Mouse (Mus musculus) cerebellum, postnatal 10 days (tissue): Measurements from ENCODE around the gene Cldn2.
A peak's percentile ranks its signal among the peaks of the same experiment; 100 is the strongest.

Experiments used
- DNase-seq, 2 experiments: peaks; one replicate each; pipeline ENCODE4 v3.0.0; 2021; ENCODE audit warnings: mixed read lengths in 2 of 2

Gene Cldn2

GRCm38 (mm10) chrX:139808085-139808484 lies 7.5 kb downstream of the Cldn2 start:
- DNase-seq: peak; percentile 76 to 83

DNA sequence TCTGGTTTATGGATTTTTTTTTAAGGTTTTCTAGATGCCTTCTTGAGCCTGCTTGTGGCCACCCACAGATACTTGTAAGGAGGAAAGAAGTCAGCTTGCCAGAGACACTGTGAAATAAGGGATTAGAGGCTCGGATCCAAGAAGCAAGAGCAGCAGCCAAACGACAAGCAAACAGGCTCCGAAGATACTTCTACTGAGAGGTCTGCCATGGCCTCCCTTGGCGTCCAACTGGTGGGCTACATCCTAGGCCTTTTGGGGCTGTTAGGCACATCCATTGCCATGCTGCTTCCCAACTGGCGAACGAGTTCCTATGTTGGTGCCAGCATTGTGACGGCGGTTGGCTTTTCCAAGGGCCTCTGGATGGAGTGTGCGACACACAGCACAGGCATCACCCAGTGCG lies 7.9 kb downstream of the Cldn2 start:
- DNase-seq: peak; percentile 74 to 85

DNA sequence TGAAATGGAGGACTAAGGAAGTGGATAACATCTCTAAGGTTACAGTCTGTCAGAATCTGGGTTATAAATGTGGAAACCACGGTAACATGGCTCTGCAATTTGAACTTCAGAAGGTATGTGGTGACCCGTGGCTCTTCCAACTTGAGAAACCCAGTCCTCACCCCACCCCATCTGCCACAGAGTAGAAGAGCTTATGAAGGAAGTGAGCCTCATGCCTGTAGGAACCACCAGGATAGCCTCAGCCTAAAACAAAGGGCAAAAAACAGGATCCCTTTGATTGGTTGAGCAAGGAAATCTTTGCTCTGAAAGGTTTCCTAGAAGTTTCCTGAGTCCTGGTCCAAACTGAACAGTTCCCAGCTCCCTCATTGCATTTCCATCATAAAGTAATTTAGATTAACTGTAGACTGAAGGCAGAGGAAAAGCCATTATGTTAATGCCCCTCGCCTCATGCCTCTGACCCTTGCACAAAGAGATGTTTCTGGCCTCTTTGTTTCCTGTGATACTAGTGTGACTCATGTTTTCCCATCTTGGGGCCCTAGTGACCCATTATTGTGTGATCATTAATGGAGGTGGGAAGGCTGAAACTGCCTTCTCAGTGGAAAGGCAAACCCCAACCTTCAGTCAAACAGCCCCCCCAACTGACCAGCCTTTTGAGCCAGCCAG lies 12.1 kb downstream of the Cldn2 start:
- no peak for DNase-seq

DNA sequence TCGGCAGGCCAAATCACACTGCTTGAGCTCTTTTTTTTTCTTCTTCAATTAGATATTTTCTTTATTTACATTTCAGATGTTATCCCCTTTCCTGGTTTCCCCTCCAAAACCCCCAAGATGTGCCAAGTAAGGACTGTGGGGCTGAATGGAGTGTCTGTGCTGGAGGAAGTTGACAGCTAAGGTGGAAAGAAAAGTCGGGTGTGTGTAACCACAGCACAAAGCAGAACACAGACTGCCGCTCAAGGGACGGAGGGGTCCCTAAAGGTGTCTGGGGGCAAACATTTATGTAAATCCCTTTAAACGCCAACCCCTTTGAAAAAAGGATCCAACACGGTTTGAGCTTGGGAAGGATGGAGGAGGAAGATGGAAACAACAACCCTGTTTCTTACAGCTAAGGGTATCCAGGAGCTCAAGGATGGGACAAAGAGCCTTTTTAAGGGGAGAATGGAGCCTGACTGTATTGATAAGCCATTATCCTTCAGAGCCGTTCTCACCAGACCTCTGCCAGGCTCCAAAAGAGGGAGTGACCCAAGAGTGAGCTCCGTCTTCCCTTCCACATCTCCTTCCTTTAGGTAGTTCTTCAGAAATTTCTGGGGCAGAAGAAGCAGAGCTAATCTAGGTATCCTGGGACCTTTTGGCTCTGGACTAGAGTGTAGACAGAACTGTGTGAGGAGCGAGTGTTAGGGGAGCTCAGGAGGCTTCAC lies 12.8 kb downstream of the Cldn2 start:
- DNase-seq: no peak

DNA sequence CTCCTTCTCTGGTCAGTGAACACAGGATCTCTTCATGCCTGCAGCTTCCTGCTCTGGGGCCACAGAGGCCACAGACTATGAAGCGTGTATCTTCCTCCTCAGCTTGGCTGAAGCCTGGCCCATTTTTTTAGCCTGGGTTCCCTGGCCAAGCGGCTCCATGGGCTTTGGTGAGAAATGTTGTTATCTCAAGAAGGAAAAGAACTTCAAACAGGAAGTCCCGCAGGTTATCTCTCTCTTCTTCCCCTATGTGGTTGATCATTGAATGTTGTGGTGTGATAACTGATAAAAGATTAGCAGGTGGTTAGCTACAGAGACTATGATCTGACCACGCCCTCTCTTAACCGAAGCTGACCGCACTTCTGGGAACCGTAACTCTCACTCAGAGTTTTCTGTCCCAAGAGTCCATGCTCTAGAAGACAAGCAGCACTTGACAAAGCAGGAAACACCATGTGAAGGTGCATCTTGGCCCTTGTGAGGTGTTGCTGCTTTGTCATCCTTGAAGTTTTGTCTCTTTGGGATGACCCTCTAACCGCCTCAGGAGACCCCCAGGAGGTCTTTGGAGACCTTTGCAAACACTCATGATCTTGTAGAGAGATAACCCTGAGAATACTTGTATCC lies 13.5 kb downstream of the Cldn2 start:
- no peak for DNase-seq

GRCm38 (mm10) chrX:139815201-139815600 lies 14.6 kb downstream of the Cldn2 start:
- no peak for DNase-seq

DNA sequence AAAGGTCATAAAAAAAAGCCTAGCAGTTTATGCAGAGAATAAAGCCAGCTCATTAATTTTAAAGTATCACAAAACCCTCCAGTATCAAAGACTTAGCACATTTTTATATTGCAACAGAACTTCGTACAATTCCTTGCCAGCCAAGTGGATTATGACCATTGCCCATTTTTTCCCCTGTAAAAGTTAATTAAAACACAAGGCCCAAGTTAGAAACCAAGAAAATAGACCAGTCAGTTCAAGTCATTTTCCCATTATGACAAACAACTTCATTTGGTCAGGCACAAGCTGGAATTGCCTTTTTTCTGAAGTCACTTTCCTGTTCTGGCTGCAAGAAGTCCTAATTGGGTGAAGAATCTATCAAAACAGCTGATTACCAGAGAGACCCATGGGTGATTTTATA lies 24.8 kb downstream of the Cldn2 start:
- no peak for DNase-seq

- no peak for DNase-seq
Observed at GRCm38 (mm10) chrX:139826926-139827325, 26.3 kb downstream of the Cldn2 start.

DNA sequence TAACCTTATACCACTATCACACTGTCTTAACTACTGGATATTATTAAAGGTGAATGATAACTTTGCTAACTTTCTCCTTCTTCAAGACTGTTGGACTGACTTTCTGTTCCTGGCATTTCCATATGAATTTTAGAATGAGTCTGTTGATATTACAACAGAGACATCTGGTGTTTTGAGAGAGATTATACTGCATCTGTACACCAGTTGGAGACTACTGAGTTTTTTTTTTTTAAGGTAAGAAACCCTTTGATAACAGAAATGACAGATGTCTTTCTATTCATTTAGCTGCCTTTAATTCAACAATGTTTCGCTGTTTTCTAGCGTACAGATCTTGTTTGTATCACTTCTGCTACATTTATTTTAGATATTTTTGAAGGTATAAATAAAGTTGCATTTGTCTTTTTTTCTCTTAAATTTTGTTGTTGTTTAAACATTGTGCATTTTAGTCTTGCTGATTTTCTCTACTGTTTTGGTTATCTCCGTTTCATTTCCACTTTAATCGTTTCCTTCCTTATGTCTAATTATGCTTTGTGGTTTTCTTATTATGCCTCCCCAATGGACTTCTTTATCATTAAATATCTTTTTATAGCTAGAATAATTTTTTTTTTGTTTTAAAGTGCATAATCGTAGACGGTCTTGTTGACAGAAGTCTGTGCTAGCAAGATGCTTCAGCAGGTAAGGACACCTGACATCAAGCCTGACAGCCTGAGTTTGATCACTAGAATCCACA lies 27.9 kb downstream of the Cldn2 start:
- no peak for DNase-seq

GRCm38 (mm10) chrX:139832464-139832863 lies 31.8 kb downstream of the Cldn2 start:
- peak; percentile 64 to 67 for DNase-seq

DNA sequence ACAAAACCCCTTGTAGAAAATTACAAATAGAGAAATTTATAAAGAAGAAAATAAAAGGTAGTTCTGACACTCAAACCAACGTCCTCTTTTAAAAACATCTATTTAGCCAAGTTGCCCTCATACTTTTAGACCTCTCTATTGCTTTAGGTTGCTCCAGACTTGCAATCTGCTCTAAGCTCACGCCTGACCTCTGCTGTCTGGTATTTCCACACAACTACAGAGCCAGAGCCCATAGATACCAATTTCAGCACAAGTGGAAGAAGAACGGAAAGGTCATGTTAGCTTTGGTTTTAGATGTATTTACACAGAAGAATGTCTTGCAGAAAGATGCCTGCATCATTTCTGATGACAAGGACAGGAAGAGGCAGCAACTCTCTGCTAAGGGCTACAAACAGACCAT lies 38.4 kb downstream of the Cldn2 start:
- DNase-seq: peak; percentile 12

DNA sequence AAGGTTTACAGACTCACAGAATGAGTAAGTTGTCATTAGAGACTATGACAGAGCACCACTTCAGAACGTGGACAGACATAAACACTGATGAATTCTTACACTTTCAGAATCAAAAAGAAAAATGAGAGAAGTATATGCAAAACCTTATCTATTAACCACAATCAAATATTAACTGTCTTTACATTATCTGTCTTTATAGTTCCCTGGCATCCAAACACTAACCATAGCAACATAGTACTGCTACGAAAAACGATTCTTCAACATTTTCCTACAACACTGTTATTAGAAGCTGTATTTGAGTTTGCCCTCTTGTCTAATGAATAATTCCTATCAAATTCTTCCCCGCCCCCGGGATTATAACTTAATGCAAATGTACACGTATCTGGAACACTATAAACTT lies 40.5 kb downstream of the Cldn2 start:
- no peak for DNase-seq

GRCm38 (mm10) chrX:139854795-139855194 lies 54.2 kb downstream of the Cldn2 start:
- DNase-seq: no peak

DNA sequence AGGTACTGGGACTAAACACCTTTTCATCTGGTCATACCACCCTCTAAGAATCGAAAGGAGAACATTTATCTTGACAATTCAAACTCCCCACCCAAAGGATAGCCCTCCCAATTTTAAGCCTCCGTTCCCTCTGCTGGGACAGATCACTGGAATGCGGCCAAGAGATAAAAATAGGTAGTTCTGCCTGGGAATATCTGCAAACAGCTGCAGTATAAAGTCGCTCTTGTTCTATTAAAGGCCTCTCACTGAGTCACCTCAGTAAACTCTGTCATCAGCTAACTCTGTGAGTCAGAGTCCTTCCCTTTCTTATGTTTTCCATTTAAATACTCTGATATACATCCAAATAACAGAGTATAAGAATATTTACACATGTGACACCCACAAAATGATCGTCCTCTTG lies 58.8 kb downstream of the Cldn2 start:
- DNase-seq: no peak
